In the genomic region with DNA sequence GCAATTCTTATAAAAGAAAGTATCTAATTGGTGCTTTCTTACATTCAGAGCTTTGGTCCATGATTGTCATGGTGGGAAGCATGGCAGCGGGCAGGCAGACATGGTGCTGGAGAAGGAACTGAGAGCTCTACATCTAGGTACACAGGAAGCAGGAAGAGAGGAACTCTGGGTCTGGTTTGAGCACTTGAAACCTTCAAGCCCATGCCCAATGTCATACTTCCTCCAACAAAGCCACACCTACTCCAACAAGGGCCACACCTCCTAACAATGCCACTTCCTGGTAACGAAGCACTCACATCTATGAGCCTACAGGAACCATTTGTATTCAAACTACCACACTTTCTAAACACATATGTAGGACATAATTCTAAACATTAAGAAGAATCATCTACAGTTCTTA, we compare ENCODE assay signal across 27 mouse cellular contexts. TPM values are rescaled to one million over a fixed set of nuclear protein-coding genes. Genes with fewer than 3 reads are reported as not detected.
DNase-seq lines count a peak whose midpoint lies in the region; ATAC-seq lines count a peak whose summit lies in the region.
"Had no signal": no experiment of that assay in that cellular context is flagged by ENCODE, and none has a peak within 500 bp of the region (broad histone marks: within the 10 kb centered on the region; RNA-seq: fewer than 3 reads in every experiment).

No protein-coding gene starts in this region.

- ATAC-seq in common myeloid progenitor, adult 5-6 weeks (replicated peaks; ENCODE audit: low read depth, poor library complexity, severe bottlenecking): peak; percentile 60; the same call in 1 of the 2 replicates
- ATAC-seq in megakaryocyte progenitor cell, adult 5-6 weeks (replicated peaks; ENCODE audit: poor library complexity): peak; percentile 79
- ATAC-seq in neural tube, embryonic 15.5 days (ENCODE audit: low FRiP score): no peak
- ATAC-seq: forebrain, embryonic 14.5 days; intestine, embryonic 15.5 days; liver, embryonic 12.5 days had no signal

- no peaks in the 10 kb centered on the region for H3K36me3 ChIP-seq in neural tube, embryonic 15.5 days
- H3K36me3 ChIP-seq: embryonic facial prominence, embryonic 13.5 days; intestine, embryonic 15.5 days; limb, embryonic 13.5 days; liver, embryonic 12.5 days; stomach, embryonic 15.5 days had no signal

- no peak overlapping the region for H3K4me2 ChIP-seq in neural tube, embryonic 15.5 days
- H3K4me2 ChIP-seq: embryonic facial prominence, embryonic 13.5 days; hindbrain, embryonic 14.5 days; intestine, embryonic 15.5 days; limb, embryonic 13.5 days; liver, embryonic 12.5 days; stomach, embryonic 15.5 days had no signal

- H3K27ac ChIP-seq in neural tube, embryonic 15.5 days (replicated peaks): no peak overlapping the region
- H3K27ac ChIP-seq: embryonic facial prominence, embryonic 13.5 days; hindbrain, embryonic 14.5 days; intestine, embryonic 15.5 days; limb, embryonic 13.5 days; liver, embryonic 12.5 days; stomach, embryonic 15.5 days had no signal

- peaks cover 6% of the 10 kb centered on the region; the same call in 1 of the 2 replicates for H3K4me1 ChIP-seq in neural tube, embryonic 15.5 days
- H3K4me1 ChIP-seq: liver, embryonic 12.5 days had no signal

- no peaks in the 10 kb centered on the region for H3K27me3 ChIP-seq in neural tube, embryonic 15.5 days (replicated peaks)
- H3K27me3 ChIP-seq: embryonic facial prominence, embryonic 13.5 days; intestine, embryonic 15.5 days; stomach, embryonic 15.5 days had no signal

- no peak overlapping the region for H3K4me3 ChIP-seq in neural tube, embryonic 15.5 days (replicated peaks)
- H3K4me3 ChIP-seq: embryonic facial prominence, embryonic 13.5 days; erythroblast, embryonic 14.5 days; intestine, embryonic 15.5 days; limb, embryonic 13.5 days; liver, embryonic 12.5 days; megakaryocyte, embryonic 14.5 days; stomach, embryonic 15.5 days had no signal

- H3K9me3 ChIP-seq in neural tube, embryonic 15.5 days (replicated peaks): no peaks in the 10 kb centered on the region
- H3K9me3 ChIP-seq: embryonic facial prominence, embryonic 13.5 days; intestine, embryonic 15.5 days; limb, embryonic 13.5 days; liver, embryonic 12.5 days; megakaryocyte, embryonic 14.5 days; stomach, embryonic 15.5 days had no signal

- DNase-seq in B cell, adult 2 months: peak; percentile 3 to 15
- peak; percentile 42 for DNase-seq in ES-CJ7 (ENCODE audit: low read depth, low spot score)
- no peak for DNase-seq in layer of hippocampus, adult 9-11 months
- no peak for DNase-seq in lung, postnatal 36 days
- DNase-seq: adrenal gland, postnatal 36 days; cerebellum, adult 9-10 months; embryo, embryonic 11 days; gastrocnemius, postnatal 25 days; heart, postnatal 4 days; kidney, adult 9 months; kidney, postnatal 14 days; lung, adult 18-20 months; lung, postnatal 10 days; midbrain, embryonic 14.5 days; thymus, adult 18-20 months had no signal

- WGBS in neural tube, embryonic 15.5 days: 100% methylated on average over 2 of the region's 2 CpGs

- H3K9ac ChIP-seq in neural tube, embryonic 15.5 days (replicated peaks): no peak overlapping the region
- H3K9ac ChIP-seq: embryonic facial prominence, embryonic 13.5 days; hindbrain, embryonic 14.5 days; intestine, embryonic 15.5 days; limb, embryonic 13.5 days; liver, embryonic 12.5 days; stomach, embryonic 15.5 days had no signal

RNA-seq across cellular contexts. Expression of gene Sh3rf1, which starts 5.2 kb away (rescaled TPM):
- 1.8 and 4.6 TPM in 2 replicates for total RNA-seq in common myeloid progenitor, adult 5-6 weeks (2017)
- total RNA-seq in megakaryocyte progenitor cell, adult 5-6 weeks (2015): 3.0 TPM in 2 replicates
- 2.2 and 3.3 TPM in 2 replicates for total RNA-seq in megakaryocyte progenitor cell, adult 5-6 weeks (2017)
- 19.0 and 20.8 TPM in 2 replicates for polyA plus RNA-seq in neural tube, embryonic 15.5 days (2015; fragmentation: Nextera tagmentation; extraction: Ambion mirVana)

Comparison
In these comparisons a context has a peak if more than half of its experiments do, and no peak if none do; other contexts are left out.
1. DNase-seq: peak in B cell, adult 2 months (2 of 2) and ES-CJ7 (single experiment); none in layer of hippocampus, adult 9-11 months (single experiment) and lung, postnatal 36 days (single experiment).